ENCODE assay signal across 17 mouse cellular contexts in the genomic region with DNA sequence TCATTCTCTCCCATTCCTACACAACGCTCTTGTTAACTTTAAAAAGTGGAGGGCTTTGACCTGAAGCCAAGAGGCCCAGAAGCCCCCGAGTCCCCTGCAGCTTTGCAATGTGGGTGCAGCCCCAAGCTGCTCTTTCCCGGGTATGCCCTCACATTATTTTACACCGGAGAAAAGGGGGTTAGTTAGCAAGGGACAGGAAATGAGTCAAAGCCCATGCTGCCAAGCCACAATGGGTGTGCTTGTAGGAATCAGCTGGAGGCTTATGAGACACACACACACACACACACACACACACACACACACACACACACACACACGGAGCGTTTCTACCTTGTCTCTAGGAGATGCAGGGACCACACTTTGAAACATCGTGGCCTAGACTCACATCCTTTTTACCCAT.
DNase-seq lines count a peak whose midpoint lies in the region; ATAC-seq and TF ChIP-seq lines count a peak whose summit lies in the region.
"Had no signal": no experiment of that assay in that cellular context is flagged by ENCODE, and none has a peak within 500 bp of the region (broad histone marks: within the 10 kb centered on the region; RNA-seq: fewer than 3 reads in every experiment).

No protein-coding gene starts in this region.

- peak overlapping the region; percentile 87; the same call in 1 of the 2 replicates for H3K27ac ChIP-seq in cerebellum, adult 2 months (ENCODE audit: insufficient read depth, low read length)
- no peak overlapping the region for H3K27ac ChIP-seq in lung, postnatal 0 days (ENCODE audit: low read length)
- peak overlapping the region; percentile 10; the same call in 1 of the 2 replicates for H3K27ac ChIP-seq in brown adipose tissue, adult 24 weeks (replicated peaks; ENCODE audit: low read depth, low read length)
- H3K27ac ChIP-seq: hindbrain, postnatal 0 days; stomach, embryonic 15.5 days had no signal

- no peak overlapping the region for H3K4me3 ChIP-seq in cerebellum, adult 2 months (replicated peaks; ENCODE audit: insufficient read depth, low read depth, low read length)
- H3K4me3 ChIP-seq in lung, postnatal 0 days (ENCODE audit: low read depth, low read length), result no peak overlapping the region
- no peak overlapping the region for H3K4me3 ChIP-seq in brown adipose tissue, adult 24 weeks (ENCODE audit: insufficient read depth, low read depth, low read length)
- H3K4me3 ChIP-seq: stomach, embryonic 15.5 days had no signal

- 50% methylated on average over 7 of the region's 7 CpGs for WGBS in cerebellum, adult 2 months
- 53% methylated on average over 7 of the region's 7 CpGs for WGBS in lung, postnatal 0 days

- no peak for DNase-seq in cerebellum, adult 2 months
- DNase-seq in lung, postnatal 0 days (ENCODE audit: low spot score), result peak; percentile 23
- DNase-seq in lung, postnatal 25 days (ENCODE audit: low spot score), result no peak
- peak; percentile 24 for DNase-seq in naive thymus-derived CD4-positive, alpha-beta T cell, adult 2 months (ENCODE audit: low read depth)
- no peak for DNase-seq in adrenal gland, adult 2 months
- DNase-seq in cerebellum, postnatal 36 days, result no peak
- DNase-seq: adrenal gland, postnatal 25 days; gastrocnemius, postnatal 25 days; heart, postnatal 10 days; kidney, adult 2 months; kidney, postnatal 25 days; retina, postnatal 1 day; thymus, postnatal 25 days had no signal

- TF ChIP-seq POLR2A in cerebellum, adult 2 months (IDR thresholded peaks at IDR 0.05; ENCODE audit: borderline replicate concordance, insufficient read depth, low read length), result no peak

- TF ChIP-seq CTCF in cerebellum, adult 2 months (IDR thresholded peaks at IDR 0.05; ENCODE audit: borderline replicate concordance, insufficient read depth, low read depth, low read length), result no peak
- TF ChIP-seq CTCF in lung, postnatal 0 days (IDR thresholded peaks at IDR 0.05), result no peak

- no peak for ATAC-seq in cerebellum, adult (ENCODE audit: insufficient number of reproducible peaks, low FRiP score, low TSS enrichment)
- ATAC-seq in lung, postnatal 0 days, result no peak
- ATAC-seq: hindbrain, postnatal 0 days had no signal

- no peak for TF ChIP-seq EP300 in lung, postnatal 0 days (IDR thresholded peaks at IDR 0.05)

- peaks cover 50% of the 10 kb centered on the region for H3K4me1 ChIP-seq in cerebellum, adult 2 months (ENCODE audit: control insufficient read depth, insufficient read depth, low read length)
- peaks cover 10% of the 10 kb centered on the region; the same call in 1 of the 2 replicates for H3K4me1 ChIP-seq in lung, postnatal 0 days (ENCODE audit: insufficient read depth, low read depth, low read length)
- H3K4me1 ChIP-seq in brown adipose tissue, adult 24 weeks (ENCODE audit: control insufficient read depth, insufficient read depth, insufficient read length, low read length), result peaks cover 25% of the 10 kb centered on the region

- no peaks in the 10 kb centered on the region for H3K27me3 ChIP-seq in cerebellum, adult 2 months (ENCODE audit: control insufficient read depth, insufficient read depth, low read length)
- no peaks in the 10 kb centered on the region for H3K27me3 ChIP-seq in lung, postnatal 0 days (replicated peaks; ENCODE audit: insufficient read depth, low read length)
- H3K27me3 ChIP-seq: stomach, embryonic 15.5 days had no signal

- no peak overlapping the region for H3K9ac ChIP-seq in lung, postnatal 0 days (replicated peaks; ENCODE audit: low read depth)
- H3K9ac ChIP-seq: stomach, embryonic 15.5 days had no signal

- H3K36me3 ChIP-seq in lung, postnatal 0 days (ENCODE audit: insufficient read depth, low read length), result no peaks in the 10 kb centered on the region
- H3K36me3 ChIP-seq: stomach, embryonic 15.5 days had no signal

- H3K4me2 ChIP-seq in lung, postnatal 0 days (replicated peaks; ENCODE audit: low read depth, low read length), result no peak overlapping the region
- H3K4me2 ChIP-seq: stomach, embryonic 15.5 days had no signal

- H3K9me3 ChIP-seq in lung, postnatal 0 days (ENCODE audit: low read length), result no peaks in the 10 kb centered on the region
- H3K9me3 ChIP-seq: stomach, embryonic 15.5 days had no signal

Comparison
In these comparisons a context has a peak if more than half of its experiments do, and no peak if none do; other contexts are left out.
1. DNase-seq: peak in lung, postnatal 0 days (single experiment) and naive thymus-derived CD4-positive, alpha-beta T cell, adult 2 months (single experiment); none in cerebellum, adult 2 months (0 of 2), lung, postnatal 25 days (single experiment), adrenal gland, adult 2 months (single experiment) and cerebellum, postnatal 36 days (0 of 2).